Mouse (Mus musculus): Measurements from ENCODE around the gene Fuz. TPM values are rescaled to one million over a fixed set of nuclear protein-coding genes. Genes with fewer than 3 reads are reported as not detected.

Gene Fuz
- 23.8 and 23.9 TPM in 2 replicates for polyA plus RNA-seq (2012; rRNA removed)

DNA sequence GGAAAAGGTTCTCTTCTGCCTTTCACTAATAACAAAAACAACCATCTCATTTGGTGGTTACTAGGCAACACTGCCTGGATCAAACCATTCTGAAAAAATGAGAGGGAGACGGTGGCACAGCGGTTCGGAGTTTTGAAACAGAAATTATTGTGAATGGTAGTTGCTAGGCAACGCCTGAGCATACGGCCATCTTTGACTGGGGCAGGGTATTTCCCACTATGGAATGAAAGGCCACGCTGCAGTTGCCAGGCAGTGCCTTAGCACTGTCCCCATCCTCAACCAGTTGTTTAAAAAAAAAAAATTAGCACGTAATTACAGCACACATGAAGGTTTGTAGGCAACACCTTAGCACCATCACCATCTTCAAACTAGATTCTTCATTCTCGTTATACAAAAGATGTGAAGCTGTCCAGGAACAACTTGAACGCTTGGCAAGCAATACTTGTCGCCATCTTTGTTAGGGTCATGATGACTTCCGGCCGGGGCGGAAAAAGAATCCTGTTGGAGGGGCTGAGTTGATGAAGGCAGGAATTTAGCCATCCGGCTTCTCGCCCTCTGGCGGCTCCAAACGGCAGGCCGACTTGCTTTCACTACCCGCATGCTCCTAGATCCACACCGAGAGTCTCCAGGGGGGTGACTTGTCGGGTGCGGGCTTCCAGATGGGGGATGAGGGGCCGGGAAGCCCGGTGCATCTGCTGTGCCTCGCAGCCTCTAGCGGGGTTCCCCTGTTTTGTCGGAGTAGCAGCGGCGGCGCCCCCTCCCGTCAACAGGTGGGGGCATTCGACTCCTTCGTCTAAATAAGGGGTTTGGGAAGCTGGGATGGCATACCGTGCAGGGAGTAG lies at the start of gene Fuz:
Gene Fuz, plus strand, starts transcription at position 487 of the 842 bp plus-strand sequence.

DNA sequence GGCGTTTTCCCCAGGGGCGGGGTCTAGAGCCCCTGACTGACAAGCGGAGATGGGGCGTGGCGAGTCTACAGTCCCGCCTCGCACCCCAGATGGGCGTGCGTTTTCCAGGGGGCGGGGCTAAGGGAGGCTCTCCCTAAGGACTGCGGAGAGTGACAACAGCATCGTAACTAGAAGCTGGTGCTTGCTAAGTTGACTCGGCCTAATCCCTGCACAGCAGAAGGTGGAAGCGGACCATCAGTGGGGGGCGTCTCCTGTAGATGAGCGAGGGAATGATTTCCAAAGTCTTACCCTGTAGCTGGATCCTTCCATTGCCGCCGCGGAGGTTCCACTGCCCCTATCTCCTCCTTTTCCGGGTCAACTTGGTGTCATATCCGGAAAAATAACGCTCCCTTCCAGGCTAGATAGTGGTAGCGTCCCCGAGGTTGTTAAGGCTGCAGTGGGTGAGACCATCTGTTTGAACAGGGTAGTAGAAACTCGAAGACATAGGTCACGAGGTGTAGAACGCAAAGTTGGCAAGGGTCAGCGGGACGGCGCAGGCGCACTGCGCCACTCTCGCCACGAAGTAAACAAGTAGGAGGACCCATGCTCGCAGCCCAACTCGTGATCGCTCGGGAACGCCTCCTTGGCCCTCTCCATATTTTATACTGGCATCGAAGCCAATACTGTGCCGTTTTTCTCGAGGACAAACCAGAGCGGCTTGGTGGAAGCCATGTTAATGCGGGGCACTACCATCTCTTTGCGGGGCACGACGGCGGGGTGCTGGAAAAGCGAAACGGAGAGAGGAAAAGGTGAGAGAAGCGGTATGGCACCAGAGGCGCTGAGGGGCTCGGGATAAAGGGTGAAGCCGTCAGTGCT lies 47.1 kb upstream of the Fuz start, which contains the start of the genes Akt1s1 and Tbc1d17:
Gene Akt1s1, plus strand, starts transcription at position 431 of the 855 bp plus-strand sequence.
Gene Tbc1d17, minus strand, starts transcription at position 519 of the 855 bp plus-strand sequence.

DNA sequence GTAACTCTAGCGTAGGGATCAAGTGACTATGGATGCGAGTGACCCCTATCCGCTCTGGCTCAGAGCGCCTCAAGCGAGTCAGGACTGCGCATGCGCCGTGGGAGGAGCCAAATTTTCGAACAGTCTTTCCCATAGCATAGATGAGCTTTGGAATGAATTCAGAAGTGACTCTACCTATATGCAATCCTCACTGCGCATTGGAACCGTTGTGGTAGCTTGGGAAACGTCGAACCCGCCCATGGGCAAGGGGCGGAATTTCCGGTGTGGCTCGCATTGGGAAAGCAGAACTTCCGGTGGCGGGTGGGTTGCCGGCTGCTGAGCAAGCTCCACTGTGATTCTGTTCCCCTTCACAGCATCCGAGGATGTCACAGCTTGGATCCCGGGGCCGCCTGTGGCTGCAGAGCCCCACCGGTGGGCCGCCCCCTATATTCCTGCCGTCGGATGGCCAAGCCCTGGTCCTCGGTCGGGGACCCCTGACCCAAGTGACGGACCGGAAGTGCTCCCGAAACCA lies 38.8 kb upstream of the Fuz start, which contains the start of gene Pnkp:
Gene Pnkp, plus strand, starts transcription at position 98 of the 511 bp plus-strand sequence.

DNA sequence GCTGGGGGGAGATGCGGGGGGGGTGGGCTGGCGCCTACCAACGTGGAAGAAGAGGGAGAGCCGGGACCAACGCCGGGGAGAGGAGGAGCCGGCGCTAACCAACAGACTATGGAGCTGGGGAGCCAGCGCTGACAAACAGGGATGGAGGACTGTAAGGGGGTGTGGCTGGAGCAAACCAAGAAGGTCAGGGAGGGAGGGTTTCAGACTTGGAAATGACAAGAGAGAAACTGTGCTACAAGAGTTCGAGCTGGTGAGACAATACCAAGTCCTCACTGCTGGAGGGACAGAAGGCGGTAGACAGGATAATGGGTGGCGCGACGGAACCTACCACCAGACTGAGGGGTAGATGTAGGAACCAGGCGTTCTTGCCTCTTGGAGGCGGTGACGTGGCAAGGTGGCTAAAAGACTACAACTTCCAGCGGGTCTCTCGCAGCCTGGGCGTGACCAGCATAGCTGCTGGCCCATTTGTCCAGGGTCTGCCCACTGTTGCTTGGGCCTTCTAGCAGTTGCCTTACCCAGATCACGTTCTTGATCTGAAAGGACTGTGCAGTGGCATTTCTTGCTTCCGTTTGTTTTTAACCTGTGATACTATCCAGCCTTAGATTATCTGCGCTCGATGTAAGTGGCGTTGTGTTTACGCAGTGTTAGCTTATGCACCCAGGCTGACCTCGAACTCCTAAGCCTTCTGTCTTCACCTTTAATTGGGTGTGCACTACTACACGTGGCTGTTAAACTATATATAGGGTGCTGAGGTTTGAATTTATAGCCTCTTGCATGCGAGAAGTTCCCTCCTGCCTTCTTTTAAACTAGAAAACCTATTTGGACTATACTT lies 26.0 kb upstream of the Fuz start, which contains the start of gene Ptov1:
Gene Ptov1, minus strand, starts transcription at position 92 of the 832 bp plus-strand sequence.

DNA sequence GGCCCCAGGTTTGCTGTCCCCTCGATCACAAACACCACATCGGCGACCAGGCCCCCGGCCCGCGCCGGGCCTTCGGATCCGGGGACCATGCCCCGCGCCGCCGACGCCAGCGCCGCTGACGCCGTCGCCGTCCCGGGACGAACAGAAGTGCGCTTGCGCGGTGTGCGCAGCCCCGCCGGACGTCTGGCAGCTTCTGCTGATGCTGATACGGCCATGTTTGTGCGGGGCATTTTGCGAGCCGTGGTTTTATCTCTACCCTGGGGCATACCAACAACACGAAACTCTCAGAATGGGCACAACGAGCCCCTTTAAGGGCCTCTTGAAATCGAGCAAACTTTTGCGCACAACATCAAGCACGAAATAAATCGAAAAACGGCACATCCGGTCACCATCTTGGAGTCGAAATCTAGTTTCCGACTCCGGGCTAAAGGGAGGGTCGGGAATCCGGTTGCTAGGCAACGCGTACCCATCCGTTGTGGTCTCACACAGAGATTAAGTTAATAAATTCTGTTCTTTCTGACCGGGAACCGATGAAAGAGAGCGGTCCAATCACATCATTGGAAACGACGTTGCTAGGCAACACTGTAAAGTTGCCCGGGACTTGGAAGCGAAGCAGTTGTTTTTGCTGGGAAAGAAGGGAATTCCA lies 3.5 kb upstream of the Fuz start, which contains the start of gene Med25:
Gene Med25, minus strand, starts transcription at position 437 of the 646 bp plus-strand sequence.

DNA sequence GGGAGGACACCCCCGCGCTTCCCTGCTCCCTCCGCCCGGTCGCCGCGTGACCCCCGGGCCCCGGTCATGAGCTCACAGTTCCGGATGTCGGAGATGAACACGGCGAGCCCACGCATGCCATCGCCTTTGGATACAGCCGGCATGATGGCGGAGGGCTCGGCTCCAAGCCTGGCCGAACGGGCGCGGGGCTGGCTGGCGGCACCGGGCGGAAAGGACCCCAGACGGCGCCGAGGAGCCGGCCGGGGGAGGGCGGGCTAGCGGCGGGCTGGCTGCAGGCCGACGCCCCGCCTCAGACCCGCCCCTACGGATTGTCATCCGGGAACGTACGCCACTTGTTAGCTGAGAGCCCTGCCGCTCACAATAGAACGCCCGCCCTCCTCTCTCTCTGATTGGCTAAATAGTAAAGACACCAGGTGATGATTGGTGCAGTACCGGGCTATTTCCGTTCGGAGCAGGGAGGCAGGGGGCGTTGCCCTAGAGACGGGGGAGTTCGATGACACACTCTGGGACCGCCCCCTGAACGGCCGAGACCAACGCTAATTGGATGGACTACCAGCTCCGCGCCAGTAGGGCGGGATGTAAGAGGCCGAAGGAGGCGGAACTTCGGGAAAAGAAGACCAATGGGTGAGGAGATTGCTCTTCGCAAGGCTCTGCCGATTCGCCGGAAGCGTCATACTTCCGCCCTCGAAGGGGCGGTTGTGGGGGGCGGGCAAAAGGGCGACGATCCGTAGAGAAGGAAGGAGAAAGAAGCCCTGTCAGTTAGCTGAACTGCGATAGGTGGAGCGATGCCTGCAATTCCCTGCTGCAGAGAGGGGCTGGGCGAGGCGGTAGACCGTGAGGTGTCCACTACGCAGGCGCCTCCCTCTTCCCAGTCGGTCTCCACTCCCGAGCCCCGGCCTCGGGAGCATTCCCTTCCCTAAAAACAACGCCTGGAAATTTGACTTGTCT lies 33.6 kb downstream of the Fuz start, which contains the start of gene Ap2a1:
Gene Ap2a1, minus strand, starts transcription at position 293 of the 948 bp plus-strand sequence.

DNA sequence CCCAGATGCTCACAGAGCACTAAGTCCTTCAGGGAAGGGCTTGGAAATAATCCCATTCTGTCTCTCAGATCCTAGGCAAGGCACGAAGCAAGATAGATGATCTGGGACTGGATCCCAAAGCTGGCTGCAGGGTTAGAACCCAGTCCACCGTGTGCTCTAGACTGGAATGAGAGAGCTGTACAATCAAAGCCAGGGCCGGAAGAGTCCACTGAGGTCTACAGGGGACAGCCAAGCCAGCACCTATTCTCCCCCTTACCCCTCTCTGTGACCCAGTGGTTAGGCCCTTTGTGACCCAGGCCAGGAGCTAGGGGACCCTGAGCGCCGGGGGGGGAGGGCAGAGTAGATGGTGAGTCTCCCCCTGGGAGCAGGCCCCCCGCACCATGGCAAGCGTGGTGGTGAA lies 47.0 kb downstream of the Fuz start, which contains the start of gene Tsks:
Gene Tsks, plus strand, starts transcription at position 301 of the 400 bp plus-strand sequence.

Other genes with a start within 250 kb of the Fuz start
- gene Myh14, start 225.2 kb upstream of the Fuz start, polyA plus RNA-seq (2012; rRNA removed): 2.2 and 2.8 TPM in 2 replicates
- not detected in 2 replicates for gene Izumo2, start 187.3 kb upstream of the Fuz start, polyA plus RNA-seq (2012; rRNA removed)
- gene Vrk3, start 147.7 kb upstream of the Fuz start, polyA plus RNA-seq (2012; rRNA removed): 28.7 TPM in 2 replicates
- gene Zfp473, start 145.0 kb upstream of the Fuz start, polyA plus RNA-seq (2012; rRNA removed): 1.2 and 1.3 TPM in 2 replicates
- gene Nup62, start 80.0 kb upstream of the Fuz start, polyA plus RNA-seq (2012; rRNA removed): 60.4 and 62.0 TPM in 2 replicates
- 0.43 and 0.61 TPM in 2 replicates for gene Il4i1, start 79.7 kb upstream of the Fuz start, polyA plus RNA-seq (2012; rRNA removed)
- 15.3 and 17.9 TPM in 2 replicates for gene Atf5, start 79.4 kb upstream of the Fuz start, polyA plus RNA-seq (2012; rRNA removed)
- 98.0 and 109 TPM in 2 replicates for gene Akt1s1, start 47.1 kb upstream of the Fuz start, polyA plus RNA-seq (2012; rRNA removed)
- 104 and 109 TPM in 2 replicates for gene Tbc1d17, start 47.0 kb upstream of the Fuz start, polyA plus RNA-seq (2012; rRNA removed)
- 31.5 and 33.3 TPM in 2 replicates for gene Pnkp, start 38.9 kb upstream of the Fuz start, polyA plus RNA-seq (2012; rRNA removed)
- 560 and 658 TPM in 2 replicates for gene Ptov1, start 26.3 kb upstream of the Fuz start, polyA plus RNA-seq (2012; rRNA removed)
- gene Med25, start 3.4 kb upstream of the Fuz start, polyA plus RNA-seq (2012; rRNA removed): 135 and 146 TPM in 2 replicates
- gene Ap2a1, start 33.4 kb downstream of the Fuz start, polyA plus RNA-seq (2012; rRNA removed): 139 and 165 TPM in 2 replicates
- gene Tsks, start 47.1 kb downstream of the Fuz start, polyA plus RNA-seq (2012; rRNA removed): 0.08 and 0.10 TPM in 2 replicates
- 96.5 and 105 TPM in 2 replicates for gene Cpt1c, start 78.8 kb downstream of the Fuz start, polyA plus RNA-seq (2012; rRNA removed)
- 861 and 874 TPM in 2 replicates for gene Prmt1, start 90.5 kb downstream of the Fuz start, polyA plus RNA-seq (2012; rRNA removed)
- 89.9 and 97.5 TPM in 2 replicates for gene Irf3, start 101.6 kb downstream of the Fuz start, polyA plus RNA-seq (2012; rRNA removed)
- gene Bcl2l12, start 102.6 kb downstream of the Fuz start, polyA plus RNA-seq (2012; rRNA removed): 8.4 and 10.7 TPM in 2 replicates
- 91.3 and 106 TPM in 2 replicates for gene Scaf1, start 120.3 kb downstream of the Fuz start, polyA plus RNA-seq (2012; rRNA removed)
- gene Rras, start 121.9 kb downstream of the Fuz start, polyA plus RNA-seq (2012; rRNA removed): 20.9 and 23.6 TPM in 2 replicates
- gene Prr12, start 156.8 kb downstream of the Fuz start, polyA plus RNA-seq (2012; rRNA removed): 9.9 and 13.2 TPM in 2 replicates
- 74.9 and 77.9 TPM in 2 replicates for gene Nosip, start 166.3 kb downstream of the Fuz start, polyA plus RNA-seq (2012; rRNA removed)
- gene Prrg2, start 166.6 kb downstream of the Fuz start, polyA plus RNA-seq (2012; rRNA removed): 17.9 and 18.6 TPM in 2 replicates
- 34.7 and 64.0 TPM in 2 replicates for gene Rcn3, start 196.1 kb downstream of the Fuz start, polyA plus RNA-seq (2012; rRNA removed)
- gene Fcgrt, start 207.8 kb downstream of the Fuz start, polyA plus RNA-seq (2012; rRNA removed): 15.8 and 18.4 TPM in 2 replicates
- 524 and 549 TPM in 2 replicates for gene Rps11, start 228.4 kb downstream of the Fuz start, polyA plus RNA-seq (2012; rRNA removed)
- gene Rpl13a, start 232.7 kb downstream of the Fuz start, polyA plus RNA-seq (2012; rRNA removed): 2,210 and 2,469 TPM in 2 replicates
- 0.21 and 0.34 TPM in 2 replicates for gene Gm45713, start 240.2 kb downstream of the Fuz start, polyA plus RNA-seq (2012; rRNA removed)
- gene Flt3l, start 240.4 kb downstream of the Fuz start, polyA plus RNA-seq (2012; rRNA removed): 7.5 and 9.1 TPM in 2 replicates